Mouse (Mus musculus): ENCODE results near the gene Lyl1. TPM values are rescaled to one million over a fixed set of nuclear protein-coding genes. Genes with fewer than 3 reads are reported as not detected.

The Lyl1 gene
- total RNA-seq, 1 experiment from 2014 or later: 47.8 TPM

GRCm38 (mm10) chr8:84718476-84718875, 17.2 kb downstream of the Lyl1 start:
- ATAC-seq (replicated peaks; ENCODE audit: low read depth, poor library complexity, severe bottlenecking): no peak

GRCm38 (mm10) chr8:84718959-84719690, 17.9 kb downstream of the Lyl1 start:
- ATAC-seq (replicated peaks; ENCODE audit: low read depth, poor library complexity, severe bottlenecking): no peak

GRCm38 (mm10) chr8:84722530-84722849, 21.2 kb downstream of the Lyl1 start:
- no peak for ATAC-seq (replicated peaks; ENCODE audit: low read depth, poor library complexity, severe bottlenecking)

- ATAC-seq (replicated peaks; ENCODE audit: low read depth, poor library complexity, severe bottlenecking): peak; percentile 87
Observed at GRCm38 (mm10) chr8:84722850-84723570, 21.8 kb downstream of the Lyl1 start, which contains the start of gene G430095P16Rik. TSS of gene G430095P16Rik (plus strand) at chr8:84723007.

GRCm38 (mm10) chr8:84723571-84723900, 22.3 kb downstream of the Lyl1 start:
- no peak for ATAC-seq (replicated peaks; ENCODE audit: low read depth, poor library complexity, severe bottlenecking)

- ATAC-seq (replicated peaks; ENCODE audit: low read depth, poor library complexity, severe bottlenecking): no peak
Observed at GRCm38 (mm10) chr8:84724683-84725082, 23.4 kb downstream of the Lyl1 start.

GRCm38 (mm10) chr8:84725246-84725940, 24.1 kb downstream of the Lyl1 start:
- ATAC-seq (replicated peaks; ENCODE audit: low read depth, poor library complexity, severe bottlenecking): no peak

GRCm38 (mm10) chr8:84725941-84726259, 24.6 kb downstream of the Lyl1 start:
- ATAC-seq (replicated peaks; ENCODE audit: low read depth, poor library complexity, severe bottlenecking): peak; percentile 22; the same call in 1 of the 2 replicates

- ATAC-seq (replicated peaks; ENCODE audit: low read depth, poor library complexity, severe bottlenecking): no peak
Observed at GRCm38 (mm10) chr8:84728474-84728873, 27.2 kb downstream of the Lyl1 start.

- ATAC-seq (replicated peaks; ENCODE audit: low read depth, poor library complexity, severe bottlenecking): no peak
Observed at GRCm38 (mm10) chr8:84729921-84730362, 28.7 kb downstream of the Lyl1 start.

GRCm38 (mm10) chr8:84730541-84731370, 29.5 kb downstream of the Lyl1 start:
- ATAC-seq (replicated peaks; ENCODE audit: low read depth, poor library complexity, severe bottlenecking): peak; percentile 75

GRCm38 (mm10) chr8:84731371-84732177, 30.3 kb downstream of the Lyl1 start:
- no peak for ATAC-seq (replicated peaks; ENCODE audit: low read depth, poor library complexity, severe bottlenecking)

GRCm38 (mm10) chr8:84732545-84732944, 31.3 kb downstream of the Lyl1 start:
- no peak for ATAC-seq (replicated peaks; ENCODE audit: low read depth, poor library complexity, severe bottlenecking)

GRCm38 (mm10) chr8:84732996-84733395, 31.7 kb downstream of the Lyl1 start:
- ATAC-seq (replicated peaks; ENCODE audit: low read depth, poor library complexity, severe bottlenecking): no peak

- ATAC-seq (replicated peaks; ENCODE audit: low read depth, poor library complexity, severe bottlenecking): no peak
Observed at GRCm38 (mm10) chr8:84733959-84734358, 32.7 kb downstream of the Lyl1 start.

- ATAC-seq (replicated peaks; ENCODE audit: low read depth, poor library complexity, severe bottlenecking): no peak
Observed at GRCm38 (mm10) chr8:84734680-84735079, 33.4 kb downstream of the Lyl1 start.

GRCm38 (mm10) chr8:84735597-84735996, 34.3 kb downstream of the Lyl1 start:
- ATAC-seq (replicated peaks; ENCODE audit: low read depth, poor library complexity, severe bottlenecking): no peak

GRCm38 (mm10) chr8:84736521-84736920, 35.3 kb downstream of the Lyl1 start:
- ATAC-seq (replicated peaks; ENCODE audit: low read depth, poor library complexity, severe bottlenecking): no peak

GRCm38 (mm10) chr8:84737608-84738007, 36.4 kb downstream of the Lyl1 start:
- peak; percentile 92 for ATAC-seq (replicated peaks; ENCODE audit: low read depth, poor library complexity, severe bottlenecking)

GRCm38 (mm10) chr8:84738266-84738665, 37.0 kb downstream of the Lyl1 start:
- ATAC-seq (replicated peaks; ENCODE audit: low read depth, poor library complexity, severe bottlenecking): no peak
